Mouse (Mus musculus) spleen, adult 2 months (tissue): Measurements from ENCODE around the gene Zfyve1.
A peak's percentile ranks its signal among the peaks of the same experiment; 100 is the strongest.

ENCODE experiments used
- CTCF ChIP-seq: fragments of 200-500 bp; IDR thresholded peaks from 2 replicates; pipeline ENCODE4 v1.5.1; 2011; ENCODE audit warnings: mild to moderate bottlenecking, inconsistent platforms; ENCODE audit not compliant: insufficient read depth, insufficient read length, insufficient replicate concordance; ENCODE audit errors: extremely low read depth
- POLR2A ChIP-seq: fragments of 200-500 bp; IDR thresholded peaks from 2 replicates; pipeline ENCODE4 v1.6.1; 2011; ENCODE audit warnings: low read depth, low read length, inconsistent platforms

DNA sequence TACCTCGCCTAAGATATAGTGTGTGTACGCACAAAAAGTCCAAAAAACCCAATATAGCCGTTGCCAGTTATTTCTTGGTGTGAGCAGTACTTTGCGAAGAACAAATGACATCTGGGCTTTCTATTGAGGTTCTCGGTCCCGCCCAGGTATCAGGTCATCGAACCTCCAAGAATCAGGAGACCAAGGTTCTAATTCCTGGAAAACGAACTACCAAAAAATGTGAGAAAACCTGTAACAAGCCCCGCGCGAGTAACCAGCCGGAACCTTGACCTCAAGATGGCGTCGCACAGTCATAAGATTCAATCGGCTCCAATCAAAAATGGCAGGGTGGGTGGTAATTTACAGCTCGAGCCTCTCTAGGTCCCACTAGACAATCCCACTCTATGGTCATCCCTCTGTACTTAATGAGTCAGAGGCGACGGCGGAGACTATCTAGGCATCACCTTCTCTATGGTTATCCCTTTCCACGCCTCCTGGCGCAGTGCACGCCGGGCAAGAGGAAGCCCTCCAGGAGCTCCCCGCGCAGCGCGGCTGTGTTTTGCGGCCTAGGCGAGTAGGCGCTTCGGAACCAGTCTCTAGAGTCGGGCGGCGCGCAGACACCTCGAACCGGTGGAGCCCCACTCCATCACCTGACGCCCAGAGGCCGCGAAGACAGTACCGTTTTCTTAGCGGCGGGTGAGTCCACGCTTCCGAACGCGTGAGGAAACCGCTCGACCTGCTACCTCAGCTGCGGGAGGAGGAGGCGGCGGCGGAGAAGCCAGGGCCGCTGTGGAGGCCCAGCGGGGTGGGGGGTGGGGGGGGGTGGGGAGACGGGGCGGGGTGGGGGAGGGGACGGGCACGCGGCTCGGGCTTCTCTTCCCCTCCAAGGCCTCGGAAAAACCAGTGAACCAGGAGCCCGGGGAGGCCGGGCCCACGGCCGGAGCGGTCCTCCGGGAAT is 35.0 kb upstream of the Zfyve1 start:
- no peak for TF ChIP-seq CTCF
- TF ChIP-seq POLR2A = peak; percentile 83
